Mouse (Mus musculus): Measurements from ENCODE around the gene Lrrc20.

GRCm38 (mm10) chr10:61608233-61608632, 132.6 kb downstream of the Lrrc20 start:
- TF ChIP-seq POLR2A (IDR thresholded peaks at IDR 0.05; ENCODE audit: borderline replicate concordance, control insufficient read depth, low read depth, low read length) (no peak), CTCF (IDR thresholded peaks at IDR 0.05; ENCODE audit: control insufficient read depth, insufficient read depth, low read length) (no peak)

Data from bone marrow, adult 2 months (tissue).